Mouse (Mus musculus) ES-Bruce4 (cell line): ENCODE results near the gene Hrk.

Experiments used
- EP300 ChIP-seq: IDR thresholded peaks from 2 replicates; pipeline ENCODE4 v1.6.1; 2011; ENCODE audit warnings: low read depth, low read length; ENCODE audit not compliant: insufficient read depth
- POLR2A ChIP-seq: IDR thresholded peaks from one replicate; pipeline ENCODE4 v1.8.1; 2011; ENCODE audit warnings: low read length; ENCODE audit not compliant: insufficient read depth

- TF ChIP-seq EP300 (no peak), POLR2A (no peak)
These were observed 20.1 kb upstream of the Hrk start for GRCm38 (mm10) chr5:118144327-118144726.
